Mouse (Mus musculus) kidney, postnatal 36 days (tissue): ENCODE measurements around the gene Slc24a2.

ENCODE experiments used
- DNase-seq, 2 experiments: peaks; one replicate each; pipeline ENCODE4 v3.0.0; 2021 to 2022; ENCODE audit warnings: mixed read lengths in 2 of 2

Slc24a2 gene

DNA sequence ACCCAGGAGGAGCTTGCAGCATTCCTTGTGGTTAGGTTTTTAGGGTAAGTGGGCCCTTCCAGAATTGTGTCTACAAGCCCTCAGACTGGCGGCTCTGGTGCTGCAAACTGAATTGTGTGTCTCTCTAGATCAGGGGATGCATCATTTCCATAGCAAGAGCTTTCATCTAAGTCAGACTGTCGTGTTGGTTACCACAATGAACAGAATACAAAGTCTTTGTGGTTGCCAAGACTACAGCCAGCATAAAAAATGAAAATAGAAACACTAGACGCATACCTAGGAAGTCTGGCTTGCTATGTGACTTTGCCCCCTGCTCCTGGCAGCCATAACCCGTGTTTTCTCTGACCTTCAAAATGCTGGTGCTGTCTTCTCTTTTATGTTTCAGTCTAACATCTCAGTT, 114.6 kb downstream of the Slc24a2 start:
- no peak for DNase-seq

DNA sequence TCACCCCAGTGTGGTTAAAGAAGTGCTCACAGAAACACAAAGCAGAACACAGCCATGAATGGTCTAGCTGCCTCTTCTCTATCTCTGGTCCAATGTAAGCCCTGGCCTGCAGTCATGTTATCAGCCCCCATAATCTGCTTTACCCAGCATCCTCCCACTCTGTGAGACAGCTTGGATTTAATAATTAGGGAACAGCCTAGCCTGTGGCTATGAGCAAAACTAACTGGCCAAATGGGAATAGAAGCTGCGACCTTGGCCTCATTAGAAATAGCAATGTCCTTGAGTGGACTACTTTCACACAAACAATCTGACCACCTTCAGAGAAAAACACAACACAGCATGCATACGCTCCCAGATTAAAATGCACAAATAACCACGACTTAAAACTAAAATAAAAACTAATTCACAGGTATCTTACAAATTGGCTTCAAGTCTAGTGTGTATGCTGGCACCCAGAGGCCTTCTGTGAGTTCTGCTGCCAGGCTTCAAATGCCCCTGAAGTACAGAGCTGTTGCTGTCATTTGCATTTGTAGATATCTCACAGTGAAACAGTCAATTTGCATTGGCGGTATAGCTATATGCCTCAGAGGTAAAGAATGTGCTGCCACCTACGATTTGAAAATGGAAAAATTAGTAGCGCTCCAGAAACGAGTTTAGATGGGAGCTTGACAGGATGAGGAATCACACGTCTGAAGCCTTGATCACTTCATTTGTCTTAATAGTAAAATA, 120.8 kb downstream of the Slc24a2 start:
- DNase-seq = no peak

DNA sequence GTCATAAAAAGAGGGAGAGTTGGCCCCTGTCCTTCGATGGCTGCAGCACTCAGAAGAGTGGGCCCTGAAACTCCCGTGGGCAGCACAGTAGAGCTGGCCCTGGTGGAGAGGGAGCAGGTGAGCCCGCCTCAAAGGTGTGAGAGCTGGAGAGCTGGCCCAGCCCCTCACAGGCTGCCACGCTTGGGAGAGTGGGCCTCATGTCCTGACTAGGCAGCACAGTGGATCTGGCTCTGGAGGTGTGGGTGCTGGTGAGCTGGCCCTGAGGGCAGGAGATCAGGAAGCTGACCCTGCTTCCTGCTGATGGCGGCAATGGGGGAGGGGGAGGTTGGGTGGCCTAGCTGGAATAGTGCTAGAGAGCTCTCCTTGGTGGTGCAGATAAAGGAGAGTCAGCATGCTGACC, 129.3 kb downstream of the Slc24a2 start:
- DNase-seq = no peak

DNA sequence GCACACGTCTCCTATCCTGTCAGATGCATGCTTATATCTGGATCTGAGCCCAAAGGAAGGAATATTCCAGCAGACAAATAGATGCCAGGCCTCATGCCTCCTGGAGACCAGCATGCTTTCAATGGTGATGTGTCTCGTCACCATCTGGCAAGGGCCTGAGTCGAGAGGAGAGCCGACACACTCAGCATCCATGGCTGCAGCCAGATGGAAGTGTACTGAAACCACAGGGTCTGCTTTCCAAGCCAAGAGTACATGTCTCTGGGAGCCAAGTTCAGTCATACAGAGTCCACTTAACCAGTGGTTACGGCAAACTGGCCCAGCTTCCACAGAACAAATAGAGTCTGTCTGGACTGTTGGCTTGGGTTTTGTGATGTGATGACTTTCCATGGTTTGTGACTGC, 134.1 kb downstream of the Slc24a2 start:
- no peak for DNase-seq

DNA sequence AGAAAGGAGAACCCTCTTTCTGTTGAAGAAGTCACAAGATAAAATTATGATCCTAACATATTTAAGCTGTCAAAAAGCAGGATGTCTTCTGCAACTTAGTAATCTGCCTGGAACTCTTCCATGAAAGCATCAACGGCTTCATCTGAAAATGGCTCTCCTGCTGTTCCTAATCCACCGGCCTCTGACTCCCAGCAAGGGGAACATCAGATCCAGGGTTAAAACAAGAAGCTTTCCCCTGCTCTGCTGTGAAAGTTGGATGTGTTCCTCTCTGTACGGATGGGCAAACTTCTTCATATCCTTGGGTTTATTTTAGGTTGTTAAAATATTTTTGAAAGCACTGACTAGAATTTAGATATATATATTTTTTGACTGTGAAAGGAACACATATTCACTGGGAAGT, 136.7 kb downstream of the Slc24a2 start:
- DNase-seq = no peak

DNA sequence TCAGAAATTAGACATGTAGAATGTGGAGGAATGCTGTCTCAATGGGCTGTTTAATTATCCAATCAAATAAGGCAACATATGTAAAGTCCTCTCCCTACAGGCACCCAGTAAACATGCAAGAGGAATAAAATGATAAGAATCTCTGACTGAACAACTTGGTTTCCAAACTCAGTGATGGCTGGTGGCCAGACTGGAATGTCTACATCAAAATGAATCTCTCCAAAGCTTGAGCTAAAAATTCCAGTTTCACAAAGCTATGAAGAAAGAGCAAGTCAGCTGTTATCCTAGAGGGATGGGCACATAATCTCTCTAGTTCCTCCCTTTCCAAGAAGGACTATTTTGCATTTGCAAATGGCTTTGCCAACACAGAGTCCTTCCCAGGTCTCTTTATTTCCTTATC, 139.4 kb downstream of the Slc24a2 start:
- no peak for DNase-seq

DNA sequence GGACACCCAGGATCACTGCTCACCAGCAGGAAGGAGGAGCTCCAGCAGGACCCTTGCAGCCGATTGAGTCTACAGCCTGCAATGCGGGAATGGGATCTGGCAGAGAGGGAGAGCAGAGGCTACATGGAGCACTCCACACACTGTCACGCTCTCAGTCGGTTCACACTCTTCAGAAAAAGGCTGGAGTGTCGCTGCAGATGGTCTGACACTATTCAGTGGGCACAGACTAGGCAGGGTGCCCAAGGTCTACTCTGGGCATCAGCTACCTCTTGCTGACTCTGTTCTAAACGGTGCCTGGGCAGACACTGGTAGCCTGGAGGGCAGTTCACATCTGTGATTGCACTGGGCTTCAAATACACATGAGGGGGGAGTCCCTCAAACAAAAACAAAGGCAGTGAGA, 141.6 kb downstream of the Slc24a2 start:
- no peak for DNase-seq

DNA sequence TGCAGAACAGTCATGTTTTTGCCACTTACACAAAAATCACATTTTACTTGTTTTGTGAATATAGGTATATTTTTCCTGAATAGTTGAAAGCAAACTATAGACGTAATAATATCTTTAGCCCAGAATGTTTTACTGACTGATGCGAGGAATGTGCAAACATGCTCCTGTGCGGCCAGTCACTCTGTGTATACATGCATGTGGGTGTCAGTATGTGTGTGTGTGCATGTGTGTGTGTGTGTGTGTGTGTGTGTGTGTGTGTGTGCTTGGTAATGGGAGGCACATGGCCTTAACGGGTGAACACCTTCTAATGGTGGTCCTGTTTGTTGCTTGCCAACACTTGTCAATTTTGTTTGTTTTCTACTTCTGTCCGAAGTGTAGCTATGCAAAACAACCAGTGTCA, 142.7 kb downstream of the Slc24a2 start:
- no peak for DNase-seq

DNA sequence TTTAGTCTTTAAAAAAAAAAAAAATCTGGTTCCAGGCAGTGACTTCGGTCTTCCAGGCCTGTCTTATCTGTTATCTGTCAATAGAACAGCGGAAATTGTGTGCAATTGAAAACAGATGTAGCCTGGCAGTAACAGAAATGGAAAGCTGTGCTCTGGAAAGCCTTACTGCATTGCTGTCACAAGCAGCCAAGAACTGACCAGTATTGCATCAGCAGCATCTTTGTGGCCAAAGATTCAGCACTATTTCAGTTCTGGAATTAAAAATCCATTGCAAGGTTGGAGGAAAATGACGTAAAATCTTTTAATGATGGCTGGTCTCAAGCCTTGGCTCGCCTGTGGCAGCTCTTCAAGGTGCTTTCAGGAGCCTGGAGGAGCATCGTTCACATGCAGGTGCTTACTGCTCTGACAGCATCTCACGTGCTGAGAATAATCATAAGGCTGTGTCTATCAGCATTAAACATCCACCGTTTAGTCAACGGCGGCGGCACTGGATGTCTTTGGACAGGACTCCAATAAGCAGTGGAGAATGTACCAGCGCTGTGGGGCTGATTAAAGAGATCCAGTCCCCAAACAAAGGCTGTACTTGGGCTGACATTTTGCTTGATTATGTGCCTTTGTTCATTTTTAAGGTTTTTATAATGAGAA, 143.2 kb downstream of the Slc24a2 start:
- DNase-seq = no peak

DNA sequence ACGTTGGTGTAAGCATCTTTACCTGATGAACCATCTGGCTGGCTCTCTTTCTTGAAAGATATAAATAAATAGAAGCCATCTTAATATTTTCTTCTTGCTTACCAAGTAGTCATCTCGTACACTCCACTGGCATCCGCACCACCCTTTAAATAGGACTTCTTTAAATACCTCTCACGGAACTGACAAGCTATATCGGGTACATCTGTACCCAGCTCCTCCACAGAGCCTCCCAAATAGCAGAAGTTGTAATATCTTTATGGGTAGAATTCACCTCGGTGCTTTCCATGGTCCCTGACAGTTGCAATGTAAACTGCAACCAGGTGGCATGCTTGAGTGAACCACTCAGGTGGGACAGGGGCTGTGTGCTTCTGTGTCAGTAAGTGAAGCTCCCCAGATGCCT, 149.0 kb downstream of the Slc24a2 start:
- DNase-seq = no peak

DNA sequence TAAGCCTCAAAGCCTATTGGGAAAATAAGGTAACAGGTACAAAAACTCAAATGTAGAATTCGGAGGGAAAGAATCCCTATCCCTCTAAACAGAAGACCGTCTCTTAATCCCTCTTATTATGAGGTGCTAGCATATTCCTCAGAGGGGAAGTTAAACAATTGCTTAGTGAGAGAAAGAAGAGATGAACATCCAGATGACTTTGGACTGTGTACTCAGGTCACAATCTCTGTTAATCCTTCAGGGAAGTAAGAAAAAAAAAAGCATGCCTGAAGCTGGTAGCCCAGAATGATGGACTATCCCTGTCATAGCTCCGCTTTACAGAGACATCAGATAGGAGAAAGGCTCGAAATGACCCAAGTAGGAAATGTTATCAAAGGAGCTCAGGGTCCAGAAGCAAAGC, 151.0 kb downstream of the Slc24a2 start:
- DNase-seq = peak in 1 of 2 experiments; percentile 23

DNA sequence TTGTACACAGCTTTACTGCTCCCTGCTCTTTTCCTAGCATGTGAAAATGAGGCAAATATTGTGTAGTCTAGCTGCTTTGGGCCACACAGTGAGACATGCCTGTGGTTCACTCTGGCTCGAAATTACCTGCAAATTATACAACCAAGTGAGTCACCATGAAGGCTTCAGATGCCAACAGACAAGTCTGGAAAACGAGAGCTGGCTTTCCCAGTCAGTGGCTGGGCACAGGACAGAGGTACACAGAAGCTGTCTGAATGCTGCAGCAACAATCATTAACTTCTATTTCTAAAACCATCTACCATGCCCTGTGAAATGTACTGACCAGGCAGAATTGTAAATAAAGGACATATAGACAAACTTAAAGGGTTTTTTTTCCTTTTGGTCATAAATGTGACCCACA, 151.6 kb downstream of the Slc24a2 start:
- DNase-seq = peak; percentile 14 to 46

DNA sequence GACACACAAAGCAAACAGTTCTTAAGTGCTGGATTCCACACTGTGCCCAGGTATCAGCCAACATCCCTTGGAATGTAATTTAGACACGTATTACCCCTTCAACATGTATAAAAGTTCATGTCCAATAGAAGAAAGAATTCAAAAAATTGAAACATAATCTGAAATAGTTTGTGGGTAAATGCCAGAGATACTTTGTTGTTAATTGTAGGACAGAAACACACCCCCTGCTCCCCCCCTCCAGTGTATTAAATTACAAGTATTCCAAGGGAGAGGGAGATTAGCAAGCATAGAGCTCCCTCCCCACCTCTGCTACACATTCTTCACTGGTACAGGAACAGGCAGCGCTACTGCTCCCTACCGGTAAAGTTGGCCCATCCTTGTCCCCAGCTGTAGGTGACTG, 154.5 kb downstream of the Slc24a2 start:
- DNase-seq = no peak

DNA sequence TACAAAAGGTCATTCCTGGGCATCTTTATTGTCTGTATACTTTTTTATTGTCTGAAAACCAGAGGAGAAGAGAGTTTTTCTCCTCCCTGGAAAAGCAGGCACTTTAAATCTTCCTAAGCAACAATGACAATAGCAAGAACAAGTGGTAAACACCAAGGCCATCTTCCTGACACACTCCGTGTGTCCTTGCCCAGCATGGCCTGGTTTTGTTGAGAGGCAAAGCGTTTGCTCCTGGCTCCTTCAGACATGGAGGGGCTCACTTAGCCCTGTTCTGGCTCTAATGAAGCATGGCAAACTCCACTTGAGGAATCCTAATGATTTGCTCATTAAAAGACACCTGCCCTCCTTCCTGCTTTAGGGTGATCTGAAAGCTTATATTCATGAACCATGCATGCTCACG, 162.2 kb downstream of the Slc24a2 start:
- DNase-seq = no peak

DNA sequence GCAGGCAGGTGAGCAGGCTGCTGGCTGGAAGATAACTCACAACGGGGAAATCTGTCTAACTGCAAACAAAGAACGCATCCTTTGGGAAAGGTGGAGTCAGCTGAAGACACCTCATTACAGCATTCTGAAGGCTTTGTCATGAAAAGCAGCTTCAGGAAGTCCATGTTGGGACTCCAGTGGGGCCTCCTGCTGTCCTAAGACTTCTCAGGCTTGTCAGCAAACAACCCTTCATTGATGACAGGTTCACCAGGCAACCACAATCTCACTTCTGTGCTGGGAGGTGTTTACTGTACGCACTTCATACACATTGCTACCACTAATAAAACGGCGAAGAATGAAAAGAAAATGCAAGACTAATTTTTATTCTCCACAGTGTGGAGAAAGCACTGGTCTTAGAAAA, 165.1 kb downstream of the Slc24a2 start:
- no peak for DNase-seq

DNA sequence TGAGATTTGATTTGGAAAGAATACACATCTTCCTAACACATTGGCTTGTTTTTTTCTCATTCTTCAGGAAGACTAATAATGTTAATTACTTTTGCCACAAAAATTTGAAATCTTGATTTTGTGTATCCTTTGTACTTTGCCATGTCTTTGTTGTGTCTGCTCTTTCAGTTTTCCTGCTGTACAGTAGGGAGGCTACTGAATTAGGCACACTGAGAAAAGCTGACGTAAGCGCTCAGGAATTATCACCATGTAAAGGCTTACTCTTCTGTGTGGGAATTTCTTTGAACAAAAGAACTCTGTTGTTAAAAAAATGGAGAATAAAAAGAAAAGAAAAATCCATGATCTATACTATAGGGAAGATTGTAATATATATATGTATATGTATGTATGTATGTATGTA, 165.7 kb downstream of the Slc24a2 start:
- DNase-seq = no peak

DNA sequence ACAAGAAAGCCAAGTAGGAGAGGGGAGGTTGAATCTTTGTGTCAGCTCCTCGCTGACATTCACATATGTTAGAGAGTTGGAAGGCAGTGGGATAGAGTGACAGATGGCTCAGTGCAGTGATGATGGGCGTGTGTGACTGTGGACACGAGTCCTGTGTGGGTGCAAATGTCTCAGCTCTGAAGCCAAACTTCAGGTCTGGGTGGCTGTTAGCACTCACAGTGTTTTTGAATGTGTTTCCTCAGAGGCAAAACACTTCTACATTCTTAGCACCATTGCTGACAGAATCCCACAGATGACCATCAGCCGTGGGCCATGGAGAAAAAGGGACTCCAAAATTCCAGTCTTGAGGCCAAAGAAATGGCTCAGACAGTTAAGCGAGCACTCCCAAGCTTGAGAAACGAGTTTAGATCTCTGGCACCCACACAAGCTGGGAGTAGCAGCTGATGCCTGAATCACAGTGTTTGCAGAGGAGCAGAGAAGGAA, 167.5 kb downstream of the Slc24a2 start:
- no peak for DNase-seq

DNA sequence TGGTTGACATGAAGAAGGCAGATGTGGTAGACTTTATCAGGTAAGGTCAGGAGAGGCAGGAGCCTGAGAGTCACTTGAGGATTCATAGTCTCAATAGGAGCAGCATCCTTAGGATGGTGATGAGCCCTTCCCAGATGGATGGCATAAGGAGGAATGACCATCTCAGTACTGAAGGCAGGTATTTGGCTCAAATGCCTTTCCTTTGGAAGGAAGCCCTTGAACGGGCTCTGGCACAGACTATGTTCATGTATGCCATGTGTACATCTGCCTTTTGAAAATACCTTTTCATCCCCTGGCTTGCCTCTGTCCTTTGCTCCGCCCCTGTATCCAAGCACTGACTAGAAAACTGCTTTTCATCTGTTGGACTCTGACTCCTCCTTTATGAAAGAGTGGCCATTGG, 168.6 kb downstream of the Slc24a2 start:
- no peak for DNase-seq

DNA sequence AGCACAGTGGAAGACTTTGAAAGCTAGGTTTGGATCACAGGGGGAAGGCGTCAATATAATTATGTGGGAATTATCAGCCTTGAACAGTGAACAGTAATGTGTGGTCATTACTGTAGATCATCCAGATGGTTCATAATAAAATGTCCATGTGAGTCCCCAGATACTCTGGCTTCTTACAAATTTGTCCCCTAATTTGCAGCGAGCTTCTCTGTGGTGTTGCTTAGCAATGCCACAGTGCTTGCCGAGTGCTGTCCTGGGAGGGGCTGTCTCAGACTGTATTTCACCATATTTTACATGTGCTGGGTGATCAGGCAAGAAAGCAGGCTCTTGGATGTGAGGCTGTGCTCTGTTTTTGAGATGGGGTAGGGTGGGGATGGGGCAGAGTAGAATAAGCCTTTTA, 172.7 kb downstream of the Slc24a2 start:
- DNase-seq = no peak

DNA sequence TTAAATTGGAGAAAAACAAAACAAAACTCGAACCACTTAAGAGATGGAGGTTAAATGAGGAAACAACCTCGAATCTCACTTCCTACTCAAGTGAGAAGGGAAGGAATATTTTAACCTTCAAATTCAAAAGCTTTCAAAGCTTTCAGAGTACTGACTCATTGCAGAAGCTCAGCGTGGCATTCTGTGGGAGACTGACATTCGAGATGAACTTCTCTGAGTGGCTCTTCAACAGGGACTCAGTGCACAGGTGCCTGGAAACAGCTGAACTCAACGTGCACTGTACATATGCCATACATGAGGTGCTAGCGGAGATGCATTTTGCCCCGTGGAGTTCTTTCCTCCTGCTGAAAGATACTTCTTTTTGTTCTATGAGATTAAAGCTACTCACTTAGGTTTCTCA, 174.5 kb downstream of the Slc24a2 start:
- no peak for DNase-seq

DNA sequence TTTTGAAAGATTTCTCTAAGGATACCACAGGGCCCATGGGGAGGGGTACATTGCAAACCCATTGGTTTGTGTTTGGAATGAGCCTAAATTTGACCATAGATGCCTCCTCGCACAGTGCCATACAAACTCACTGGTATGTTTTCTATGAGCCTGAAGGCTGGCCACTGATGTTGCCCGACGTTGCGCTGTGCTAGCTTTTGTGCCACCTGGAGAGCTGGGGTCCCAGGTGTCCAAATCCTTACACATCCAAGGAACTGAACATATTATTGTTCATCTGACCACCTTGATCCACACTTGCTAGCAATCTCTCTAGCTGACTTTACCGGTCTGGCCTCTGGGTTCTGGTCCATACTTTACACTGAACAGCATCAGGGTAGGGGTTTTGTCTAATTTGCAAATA, 177.4 kb downstream of the Slc24a2 start:
- no peak for DNase-seq

DNA sequence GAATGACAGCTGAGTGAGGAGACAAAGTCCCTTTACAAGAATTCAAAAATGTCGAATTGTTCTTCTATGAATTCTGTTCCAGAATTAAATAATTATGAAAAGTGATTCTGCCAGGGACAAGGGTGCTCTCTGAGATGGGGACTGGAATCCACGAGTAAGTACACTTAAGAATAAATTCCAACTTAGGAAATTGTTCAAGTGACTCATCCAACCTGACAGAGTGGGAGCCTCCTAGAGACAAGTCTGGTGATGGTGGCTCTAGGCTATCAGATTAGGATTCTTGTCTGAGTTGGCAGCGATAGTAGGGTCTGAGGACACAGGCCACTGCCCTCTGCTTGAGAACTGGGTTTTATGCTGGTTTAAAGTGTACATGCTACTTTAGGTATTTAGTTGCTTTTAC, 181.2 kb downstream of the Slc24a2 start:
- DNase-seq = no peak

DNA sequence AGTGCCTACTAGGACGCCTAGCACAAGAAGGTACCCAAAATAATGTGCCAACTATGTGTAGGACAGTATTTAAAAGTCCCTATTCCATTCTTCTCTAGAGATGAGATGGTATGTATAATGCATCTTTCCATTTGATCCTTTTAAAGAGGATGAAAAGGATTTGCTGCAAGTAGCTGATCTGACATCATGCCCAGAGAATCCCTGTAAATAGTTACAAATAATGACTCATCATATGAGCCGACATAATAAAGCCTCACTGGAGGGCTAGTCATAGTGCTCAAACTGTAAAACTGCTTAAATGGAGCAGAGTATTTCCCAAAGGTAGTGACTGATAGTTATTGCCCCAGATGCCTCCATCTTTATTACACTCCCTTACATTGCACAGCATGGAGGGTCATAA, 183.1 kb downstream of the Slc24a2 start:
- no peak for DNase-seq

DNA sequence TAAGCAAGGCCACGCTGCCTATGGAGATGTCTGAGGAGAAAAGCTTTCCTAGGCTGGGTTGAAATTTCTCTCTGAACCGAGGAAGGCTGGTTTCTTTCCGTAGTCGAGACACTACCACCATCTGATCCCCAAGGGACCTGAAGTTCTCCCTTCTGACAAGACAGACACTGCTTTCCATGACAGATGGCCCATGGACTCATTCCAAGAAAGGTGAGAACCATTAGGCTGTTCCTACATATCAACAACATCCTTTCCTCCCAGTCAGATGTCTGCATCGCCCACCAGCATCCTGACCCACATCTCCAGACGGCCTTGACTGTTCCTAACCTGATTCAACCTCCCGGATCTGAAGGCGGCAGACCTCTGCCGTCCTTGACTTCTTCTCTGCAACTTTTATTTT, 187.0 kb downstream of the Slc24a2 start:
- DNase-seq = no peak
